Mouse (Mus musculus): Measurements from ENCODE around the gene Mtmr10. TPM values are rescaled to one million over a fixed set of nuclear protein-coding genes. Genes with fewer than 3 reads are reported as not detected.

The Mtmr10 gene
- total and polyA plus RNA-seq, 3 experiments, result 3.7 to 15.4 (median 14.8) TPM

DNA sequence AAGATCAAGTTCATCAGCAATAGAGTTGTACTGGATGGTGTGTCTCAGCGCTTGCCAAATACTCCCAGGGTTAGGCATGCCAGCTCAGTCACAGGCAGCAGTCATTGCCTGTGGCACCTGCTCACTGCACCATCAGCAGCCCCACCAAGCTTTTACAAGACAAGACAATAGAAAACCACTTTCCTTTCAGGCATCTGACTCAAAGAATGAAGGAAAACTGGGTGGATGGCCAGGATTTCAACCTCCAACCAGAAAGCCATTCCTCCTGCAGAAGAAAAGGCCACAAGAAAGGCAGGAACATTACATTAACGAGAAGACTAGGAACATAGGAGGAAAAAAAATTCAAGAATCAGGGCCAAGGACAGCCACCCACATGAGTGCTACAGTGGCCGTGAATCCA is 33.7 kb upstream of the Mtmr10 start:
- Histone ChIP-seq H3K79me2 (replicated peaks; ENCODE audit: control insufficient read depth, insufficient read depth, low read length) (no peaks in the 10 kb centered on the region), H3K36me3 (ENCODE audit: control insufficient read depth, insufficient read depth, low read length) (no peaks in the 10 kb centered on the region), H3K9ac (ENCODE audit: low read depth, low read length) (no peak overlapping the region), H3K27ac (no peak overlapping the region), H3K4me3 (no peak overlapping the region), H3K27me3 (ENCODE audit: control insufficient read depth, insufficient read depth, low read length) (no peaks in the 10 kb centered on the region; the same call in 1 of the 2 replicates), H3K4me1 (ENCODE audit: control insufficient read depth, insufficient read depth, low read length) (peaks cover 4% of the 10 kb centered on the region; the same call in 1 of the 2 replicates)
- no peak for TF ChIP-seq CTCF (IDR thresholded peaks at IDR 0.05)
- TF ChIP-seq EP300 (IDR thresholded peaks at IDR 0.05; ENCODE audit: insufficient read depth, low read depth, low read length), result no peak
- TF ChIP-seq POLR2A (IDR thresholded peaks at IDR 0.05; ENCODE audit: insufficient read depth, low read depth, low read length), result no peak
- intact Hi-C loops (cut with DNase I), result no loop called here
- no peak for DNase-seq
- WGBS, result 85% methylated on average over 3 of the region's 3 CpGs

- H3K4me1 ChIP-seq (ENCODE audit: control insufficient read depth, insufficient read depth, low read length), result no peaks in the 10 kb centered on the region
- H3K36me3 ChIP-seq (ENCODE audit: control insufficient read depth, insufficient read depth, low read length), result no peaks in the 10 kb centered on the region
- no peak overlapping the region for H3K9ac ChIP-seq (ENCODE audit: low read depth, low read length)
- no peaks in the 10 kb centered on the region for H3K79me2 ChIP-seq (replicated peaks; ENCODE audit: control insufficient read depth, insufficient read depth, low read length)
- H3K27ac ChIP-seq, result no peak overlapping the region
- no peak for TF ChIP-seq POLR2A (IDR thresholded peaks at IDR 0.05; ENCODE audit: insufficient read depth, low read depth, low read length)
- no peak for TF ChIP-seq CTCF (IDR thresholded peaks at IDR 0.05)
- TF ChIP-seq EP300 (IDR thresholded peaks at IDR 0.05; ENCODE audit: insufficient read depth, low read depth, low read length), result no peak
- H3K27me3 ChIP-seq (ENCODE audit: control insufficient read depth, insufficient read depth, low read length), result peaks cover 7% of the 10 kb centered on the region
- 65% methylated on average over 13 of the region's 13 CpGs for WGBS
- no peak overlapping the region for H3K4me3 ChIP-seq
- intact Hi-C loops (cut with DNase I), result no loop called here
- no peak for DNase-seq
Observed at GRCm38 (mm10) chr7:64265502-64266279, 21.8 kb upstream of the Mtmr10 start.

- TF ChIP-seq CTCF (IDR thresholded peaks at IDR 0.05), result no peak
- no peak for TF ChIP-seq POLR2A (IDR thresholded peaks at IDR 0.05; ENCODE audit: insufficient read depth, low read depth, low read length)
- TF ChIP-seq EP300 (IDR thresholded peaks at IDR 0.05; ENCODE audit: insufficient read depth, low read depth, low read length), result no peak
- Histone ChIP-seq H3K4me3 (no peak overlapping the region), H3K27me3 (ENCODE audit: control insufficient read depth, insufficient read depth, low read length) (peaks cover 7% of the 10 kb centered on the region), H3K27ac (no peak overlapping the region), H3K36me3 (ENCODE audit: control insufficient read depth, insufficient read depth, low read length) (no peaks in the 10 kb centered on the region), H3K79me2 (replicated peaks; ENCODE audit: control insufficient read depth, insufficient read depth, low read length) (no peaks in the 10 kb centered on the region), H3K4me1 (ENCODE audit: control insufficient read depth, insufficient read depth, low read length) (no peaks in the 10 kb centered on the region), H3K9ac (ENCODE audit: low read depth, low read length) (no peak overlapping the region)
- intact Hi-C loops (cut with DNase I), result no loop called here
- no peak for DNase-seq
- WGBS, result 92% methylated on average over 4 of the region's 4 CpGs
Observed at GRCm38 (mm10) chr7:64266587-64266986, 20.9 kb upstream of the Mtmr10 start.

DNA sequence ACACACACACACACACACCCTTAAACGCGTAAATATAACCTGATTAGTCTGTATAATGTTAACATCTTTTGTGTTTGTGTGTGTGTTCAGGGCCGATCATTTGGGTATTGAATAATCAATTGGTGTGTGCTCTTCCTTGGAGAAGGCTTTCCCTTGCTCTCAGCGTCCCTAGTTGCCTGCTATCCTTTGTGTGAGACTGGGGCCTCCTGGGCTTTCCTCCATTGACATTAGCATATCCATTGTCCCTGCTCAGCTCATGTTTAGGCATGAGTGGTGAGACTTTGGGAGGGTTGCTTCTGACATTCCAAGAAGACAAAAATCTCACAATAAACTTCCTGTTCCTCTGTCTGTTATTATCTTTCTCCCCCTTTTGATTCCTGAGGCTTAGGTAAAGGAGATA is 15.5 kb upstream of the Mtmr10 start:
- TF ChIP-seq POLR2A (IDR thresholded peaks at IDR 0.05; ENCODE audit: insufficient read depth, low read depth, low read length) (no peak), EP300 (IDR thresholded peaks at IDR 0.05; ENCODE audit: insufficient read depth, low read depth, low read length) (no peak), CTCF (IDR thresholded peaks at IDR 0.05) (no peak)
- Histone ChIP-seq H3K9ac (ENCODE audit: low read depth, low read length) (no peak overlapping the region), H3K4me1 (ENCODE audit: control insufficient read depth, insufficient read depth, low read length) (no peaks in the 10 kb centered on the region), H3K27ac (no peak overlapping the region), H3K79me2 (replicated peaks; ENCODE audit: control insufficient read depth, insufficient read depth, low read length) (no peaks in the 10 kb centered on the region), H3K36me3 (ENCODE audit: control insufficient read depth, insufficient read depth, low read length) (no peaks in the 10 kb centered on the region), H3K27me3 (ENCODE audit: control insufficient read depth, insufficient read depth, low read length) (peaks cover 7% of the 10 kb centered on the region), H3K4me3 (no peak overlapping the region)
- 60% methylated on average over 4 of the region's 4 CpGs for WGBS
- intact Hi-C loops (cut with DNase I), result no loop called here
- no peak for DNase-seq

GRCm38 (mm10) chr7:64275518-64275917 is 11.9 kb upstream of the Mtmr10 start:
- H3K79me2 ChIP-seq (replicated peaks; ENCODE audit: control insufficient read depth, insufficient read depth, low read length), result no peaks in the 10 kb centered on the region
- H3K27me3 ChIP-seq (ENCODE audit: control insufficient read depth, insufficient read depth, low read length), result no peaks in the 10 kb centered on the region
- H3K36me3 ChIP-seq (ENCODE audit: control insufficient read depth, insufficient read depth, low read length), result no peaks in the 10 kb centered on the region
- H3K4me1 ChIP-seq (ENCODE audit: control insufficient read depth, insufficient read depth, low read length), result no peaks in the 10 kb centered on the region
- H3K9ac ChIP-seq (ENCODE audit: low read depth, low read length), result no peak overlapping the region
- WGBS, result 75% methylated on average over 4 of the region's 4 CpGs
- H3K27ac ChIP-seq, result no peak overlapping the region
- H3K4me3 ChIP-seq, result no peak overlapping the region
- DNase-seq, result no peak
- TF ChIP-seq EP300 (IDR thresholded peaks at IDR 0.05; ENCODE audit: insufficient read depth, low read depth, low read length) (no peak), POLR2A (IDR thresholded peaks at IDR 0.05; ENCODE audit: insufficient read depth, low read depth, low read length) (no peak), CTCF (IDR thresholded peaks at IDR 0.05) (no peak)
- intact Hi-C loops (cut with DNase I), result no loop called here

- TF ChIP-seq POLR2A (IDR thresholded peaks at IDR 0.05; ENCODE audit: insufficient read depth, low read depth, low read length), result no peak
- no peak for TF ChIP-seq CTCF (IDR thresholded peaks at IDR 0.05)
- TF ChIP-seq EP300 (IDR thresholded peaks at IDR 0.05; ENCODE audit: insufficient read depth, low read depth, low read length), result no peak
- H3K79me2 ChIP-seq (replicated peaks; ENCODE audit: control insufficient read depth, insufficient read depth, low read length), result no peaks in the 10 kb centered on the region
- no peaks in the 10 kb centered on the region for H3K4me1 ChIP-seq (ENCODE audit: control insufficient read depth, insufficient read depth, low read length)
- H3K27me3 ChIP-seq (ENCODE audit: control insufficient read depth, insufficient read depth, low read length), result no peaks in the 10 kb centered on the region
- no peak overlapping the region for H3K4me3 ChIP-seq
- no peak overlapping the region for H3K9ac ChIP-seq (ENCODE audit: low read depth, low read length)
- no peak overlapping the region for H3K27ac ChIP-seq
- DNase-seq, result no peak
- H3K36me3 ChIP-seq (ENCODE audit: control insufficient read depth, insufficient read depth, low read length), result no peaks in the 10 kb centered on the region
- intact Hi-C loops (cut with DNase I), result no loop called here
- 31% methylated on average over 6 of the region's 6 CpGs for WGBS
Observed at GRCm38 (mm10) chr7:64276921-64277320, 10.5 kb upstream of the Mtmr10 start.
